Mouse (Mus musculus) frontal cortex, adult 2 months (tissue): ENCODE measurements around the gene Gm43720. TPM values are rescaled to one million over a fixed set of nuclear protein-coding genes. Genes with fewer than 3 reads are reported as not detected.

Source experiments
- DNase-seq, 2 experiments: peaks; one replicate each; pipeline ENCODE4 v3.0.0; 2022; ENCODE audit warnings: low spot score in 1 of 2; ENCODE audit errors: extremely low spot score in 1 of 2
- polyA plus RNA-seq: library from polyadenylated mRNA; depleted of rRNA; stranded (reverse); fragments of >200 nt; gene quantifications from 2 replicates; pipeline ENCODE4 v1.2.3, GENCODE M21; 2012; rRNA removed

The Gm43720 gene
- polyA plus RNA-seq: 0.14 TPM in 1 of 2 replicates, not detected in the other

DNA sequence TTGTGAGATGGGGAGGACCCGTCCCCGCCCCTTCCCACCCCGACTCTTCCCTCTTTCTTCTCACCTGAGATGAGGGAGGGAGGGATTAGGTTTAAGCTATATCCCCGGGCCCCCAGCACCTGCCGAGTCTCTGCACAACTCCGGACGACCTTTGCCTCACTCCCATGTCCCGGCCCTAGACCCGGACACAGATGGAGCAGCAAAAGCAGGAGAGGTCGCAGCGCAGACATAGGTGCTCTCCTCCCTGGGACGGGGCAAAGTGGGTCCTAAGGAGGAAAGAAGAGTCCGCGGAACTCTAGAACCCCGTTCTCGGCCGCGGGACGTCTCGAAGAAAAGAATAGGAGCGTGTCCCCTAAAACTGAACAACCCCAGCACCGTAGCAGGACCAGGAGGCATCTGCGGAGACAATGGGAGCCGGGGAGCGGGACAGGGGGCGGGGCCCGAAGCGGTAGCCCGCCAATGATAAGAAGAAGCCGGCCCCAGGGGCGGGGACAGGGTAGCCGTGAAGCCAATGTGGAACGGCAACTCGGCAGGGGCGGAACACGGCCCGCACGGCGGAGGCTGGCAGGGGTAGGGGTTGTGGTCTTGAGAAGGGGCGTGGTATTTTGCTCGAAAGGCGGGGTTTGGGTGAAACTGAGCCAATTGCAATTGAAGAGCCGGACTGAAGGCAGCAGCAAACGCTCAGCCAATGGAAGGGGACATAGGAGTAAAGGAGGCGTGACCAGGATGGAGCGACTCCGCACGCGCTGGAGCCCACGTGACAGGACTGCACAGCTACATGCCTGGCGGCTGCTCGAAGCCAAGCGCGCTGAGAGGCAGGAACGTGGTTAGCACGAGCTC is at the start of gene Gm43720, which contains the start of the genes Gpc2 and Stag3:
Gene Gm43720 (minus strand): TSS at position 374 of the 840 bp plus-strand sequence.
Gene Gpc2 (minus strand): TSS at position 421 of the 840 bp plus-strand sequence.
Gene Stag3 (plus strand): TSS at position 656 of the 840 bp plus-strand sequence.
- DNase-seq: peak; percentile 53 to 74

DNA sequence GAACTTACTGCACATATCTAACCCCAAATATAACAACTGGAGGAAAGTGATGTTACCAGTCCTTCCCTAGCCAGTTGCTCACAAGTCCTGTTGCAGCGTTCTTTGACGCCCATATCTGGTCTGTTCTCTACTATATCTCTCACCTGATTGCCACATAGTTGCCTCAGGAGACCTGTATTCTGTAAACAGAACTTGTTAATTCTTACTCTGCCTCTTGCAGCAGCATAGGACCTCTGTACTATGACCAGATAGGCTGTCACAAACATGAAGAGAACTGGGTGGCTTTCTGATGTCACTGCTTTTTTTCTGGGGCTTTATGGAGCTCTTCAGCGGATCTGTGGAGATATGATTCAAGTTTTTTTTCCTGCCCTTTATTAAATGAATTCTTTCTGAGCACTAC is 33.0 kb upstream of the Gm43720 start:
- DNase-seq: no peak

DNA sequence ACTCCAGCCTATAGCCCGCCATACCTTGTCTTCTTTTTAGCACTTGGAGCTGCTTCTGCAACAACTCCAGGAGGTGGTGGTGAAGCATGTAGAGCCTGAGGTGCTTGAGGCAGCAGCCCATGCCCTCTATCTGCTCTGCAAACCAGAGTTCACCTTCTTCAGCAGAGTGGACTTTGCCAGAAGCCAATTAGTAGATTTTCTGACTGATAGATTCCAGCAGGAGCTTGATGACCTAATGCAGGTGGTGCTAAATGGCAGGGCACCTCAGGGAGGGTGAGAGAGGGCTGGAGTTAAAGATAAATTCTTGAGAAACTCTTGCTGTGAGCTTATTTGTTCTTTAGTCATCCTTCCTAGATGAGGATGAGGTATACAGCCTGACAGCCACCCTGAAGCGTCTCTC is 19.9 kb upstream of the Gm43720 start:
- no peak for DNase-seq

DNA sequence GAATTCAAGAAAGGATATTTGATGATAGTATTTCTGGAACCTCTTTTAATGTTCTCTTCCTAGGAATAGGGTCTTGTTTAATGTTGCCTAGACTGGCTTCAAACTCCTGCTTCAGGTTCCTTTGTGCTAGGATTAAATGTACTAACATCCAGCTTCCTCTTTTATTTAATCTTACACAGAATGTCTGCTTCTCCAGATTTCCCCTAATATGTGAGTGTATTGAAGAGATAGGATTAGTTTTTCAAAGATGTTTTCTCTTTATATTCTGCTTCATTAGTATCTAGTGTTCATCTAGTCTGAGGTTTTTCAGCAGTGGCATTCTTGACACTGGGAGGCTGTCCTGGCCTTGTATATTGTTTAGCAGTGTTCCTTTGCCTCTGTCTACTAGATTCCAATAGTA is 14.4 kb upstream of the Gm43720 start:
- no peak for DNase-seq

DNA sequence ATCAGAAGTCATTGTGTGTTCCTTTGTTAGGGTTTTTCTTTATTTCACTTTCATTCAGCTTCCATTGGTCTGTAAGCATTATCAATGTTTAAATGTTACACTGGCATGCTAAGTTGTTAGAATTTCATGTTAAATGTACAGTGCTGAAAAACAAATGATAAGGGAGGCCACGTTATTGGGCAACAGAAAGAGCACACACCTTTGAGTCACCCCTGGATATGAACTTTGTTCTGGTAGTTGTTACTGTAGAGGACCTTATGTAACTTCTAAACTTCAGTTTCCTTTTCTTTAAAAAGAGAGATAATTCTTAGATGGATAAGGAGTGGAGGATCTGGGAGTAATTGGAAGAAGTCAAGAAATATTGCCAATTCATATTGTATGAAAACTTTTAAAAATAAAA is 11.9 kb upstream of the Gm43720 start:
- no peak for DNase-seq

DNA sequence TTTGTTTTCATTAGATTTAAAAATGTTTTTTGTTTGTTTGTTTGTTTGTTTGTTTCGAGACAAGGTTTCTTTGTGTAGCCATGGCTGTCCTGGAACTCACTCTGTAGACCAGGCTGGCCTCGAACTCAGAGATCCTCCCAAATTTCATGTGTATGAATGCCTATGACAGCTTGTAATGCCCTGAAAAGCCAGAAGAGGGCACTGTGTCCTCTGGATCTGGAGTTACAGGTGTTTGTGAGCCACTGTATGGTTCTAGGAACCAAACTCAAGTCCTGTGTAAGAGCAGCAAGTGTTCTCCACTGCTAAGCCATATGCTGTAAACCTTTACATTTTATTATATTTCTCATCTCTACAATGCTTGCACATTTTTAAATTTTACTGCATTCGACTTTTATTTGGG is 8.1 kb upstream of the Gm43720 start:
- no peak for DNase-seq

DNA sequence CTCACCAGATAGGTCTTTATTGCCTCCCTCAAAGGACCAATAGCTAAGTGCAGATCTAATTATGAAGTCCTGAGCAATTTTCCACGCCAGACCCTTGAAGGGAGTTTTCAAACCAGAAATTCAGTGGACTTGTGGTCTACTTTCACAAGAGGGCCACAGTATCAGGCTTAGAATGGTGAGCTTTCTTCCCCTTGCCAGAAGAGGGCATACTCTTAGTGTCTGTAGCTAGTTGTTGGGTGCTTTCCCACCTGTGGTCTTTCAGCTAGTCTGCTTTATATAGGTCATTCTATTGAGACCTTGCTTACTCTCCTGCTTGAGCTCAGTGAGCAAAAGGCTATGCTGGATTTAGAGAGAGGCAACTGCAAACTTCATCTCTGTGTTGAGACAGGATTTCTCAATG is 3.8 kb upstream of the Gm43720 start:
- DNase-seq: no peak

DNA sequence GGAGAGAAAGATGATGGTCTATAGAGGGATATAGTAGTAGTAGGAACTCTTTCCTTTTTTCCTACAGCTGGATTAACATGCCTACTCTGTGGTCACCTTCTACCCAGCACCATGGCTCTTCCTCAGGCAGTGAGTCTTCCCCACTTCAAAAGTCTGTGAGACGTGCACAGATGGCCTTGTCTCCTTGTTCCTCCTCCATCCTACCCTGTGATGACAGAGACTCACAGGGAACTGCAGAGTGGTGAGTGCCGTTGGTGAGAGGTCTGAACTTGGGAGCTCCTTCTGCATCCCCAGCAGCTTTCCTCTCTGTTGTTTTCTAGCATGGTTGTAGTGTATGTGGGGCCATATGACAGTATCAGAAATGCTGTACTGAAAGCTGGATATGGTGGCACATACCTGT is 2.0 kb upstream of the Gm43720 start:
- no peak for DNase-seq

DNA sequence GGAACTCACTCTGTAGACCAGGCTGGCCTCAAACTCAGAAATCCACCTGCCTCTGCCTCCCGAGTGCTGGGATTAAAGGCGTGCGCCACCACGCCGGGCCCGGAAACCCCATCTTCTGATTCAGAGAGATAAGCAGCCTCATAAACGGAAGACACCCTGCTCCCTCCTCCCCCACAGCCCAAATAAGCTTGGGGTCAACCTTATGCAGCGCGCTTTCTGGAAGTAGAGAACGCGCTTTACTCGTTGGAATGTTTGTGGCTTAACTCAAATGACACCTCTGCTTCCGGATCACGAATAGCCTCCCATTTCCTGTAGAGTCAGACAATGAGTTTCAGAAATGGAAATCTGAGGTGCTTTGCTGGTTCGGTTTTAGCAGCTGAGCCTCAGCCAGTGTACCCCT is 1.1 kb upstream of the Gm43720 start:
- DNase-seq: no peak

DNA sequence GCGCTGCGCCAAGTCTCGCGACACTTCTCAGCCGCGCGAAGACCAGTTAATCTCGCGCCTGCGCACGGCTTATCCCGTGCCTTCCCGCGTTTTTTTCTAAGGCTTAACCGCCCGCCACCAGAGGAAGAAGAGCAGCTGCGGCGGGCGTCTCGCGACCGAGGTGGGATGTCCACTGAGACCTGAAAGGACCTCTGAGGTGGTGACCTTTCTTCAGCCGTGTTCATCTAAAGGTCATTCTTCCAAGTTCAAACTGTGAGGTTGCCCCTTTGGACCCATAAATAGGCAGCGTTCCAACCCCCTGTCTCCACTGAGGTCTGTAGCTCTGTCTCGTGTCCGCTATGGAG is 639 bp upstream of the Gm43720 start:
- DNase-seq: no peak

DNA sequence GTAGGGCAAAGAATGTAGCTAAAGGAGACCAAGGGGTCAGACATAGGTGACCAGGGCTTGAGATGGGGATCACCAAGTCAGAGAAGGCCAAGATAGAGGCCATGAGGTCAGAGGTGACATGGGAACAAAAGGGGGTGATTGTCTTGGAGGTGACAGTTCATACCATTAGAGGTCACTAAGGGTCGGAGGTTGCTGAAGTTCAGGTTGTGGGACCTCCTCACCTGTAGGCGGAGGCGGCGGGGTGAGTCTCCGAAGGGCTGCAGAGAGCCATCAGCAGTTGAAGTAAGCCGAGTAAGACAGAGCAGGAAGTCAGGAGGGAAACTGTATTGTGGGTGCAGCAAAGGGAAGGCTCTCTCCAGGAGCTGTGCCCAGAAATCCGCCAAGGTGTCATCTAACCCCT is 1.8 kb downstream of the Gm43720 start:
- DNase-seq: no peak

DNA sequence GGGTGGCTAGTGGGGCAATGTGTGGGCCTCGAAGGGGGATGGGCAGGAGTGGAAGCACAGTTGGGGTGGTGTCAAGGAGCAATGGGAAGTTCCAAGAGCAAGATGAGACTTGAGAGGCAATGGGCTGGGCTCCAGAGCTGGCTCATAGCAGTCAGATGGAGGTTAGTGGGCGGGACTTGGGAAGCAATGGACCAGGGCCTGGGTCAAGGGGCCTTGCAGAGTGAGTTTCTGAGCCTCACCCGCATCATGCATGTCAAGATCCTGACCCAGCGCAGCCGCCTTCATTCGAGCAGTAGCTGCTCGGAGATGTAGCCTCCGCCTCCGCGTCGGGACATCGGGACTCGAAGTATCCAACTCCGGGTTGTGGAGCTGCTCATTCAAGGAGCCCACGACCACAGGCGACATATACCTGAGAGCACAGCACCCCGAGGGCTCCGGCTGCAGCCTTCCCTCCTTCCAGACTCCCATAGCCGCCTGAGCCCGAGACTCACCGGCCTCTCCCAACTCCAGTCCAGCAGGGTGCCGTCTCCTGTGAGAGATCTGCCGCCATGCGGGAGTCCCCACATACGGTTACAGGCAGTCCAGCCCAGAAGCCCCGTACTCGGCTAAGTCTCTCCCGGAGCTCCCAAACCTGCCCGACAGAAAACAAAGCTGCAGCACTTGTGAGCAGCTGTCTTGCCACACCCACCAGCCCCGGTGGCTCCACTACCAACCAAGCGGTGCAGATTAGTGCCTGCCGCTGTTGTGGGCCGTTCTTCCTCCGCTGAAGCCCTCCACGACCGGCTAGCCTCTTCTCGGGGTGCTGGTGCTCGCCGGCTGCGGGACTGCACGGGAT is 4.3 kb downstream of the Gm43720 start:
- no peak for DNase-seq

DNA sequence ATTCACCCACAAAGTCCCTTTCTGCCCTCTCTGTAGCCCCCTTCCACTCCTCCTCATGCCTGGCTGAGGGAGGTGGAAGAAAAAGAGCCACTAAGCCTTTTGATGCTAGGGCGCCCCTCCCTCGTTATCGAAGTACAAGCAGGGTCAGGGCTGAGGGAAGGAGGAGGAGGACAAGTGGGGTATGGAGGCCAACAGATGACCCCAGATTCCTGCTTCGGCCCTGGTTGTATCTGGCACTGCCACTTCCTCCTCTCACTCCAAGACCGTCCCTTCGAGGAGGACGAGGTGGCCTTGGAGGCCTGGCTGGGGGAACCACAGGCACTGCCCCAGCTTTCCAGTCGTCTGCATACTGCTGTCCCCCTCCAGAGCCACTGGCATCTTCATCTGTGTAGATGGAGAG is 5.6 kb downstream of the Gm43720 start:
- no peak for DNase-seq

DNA sequence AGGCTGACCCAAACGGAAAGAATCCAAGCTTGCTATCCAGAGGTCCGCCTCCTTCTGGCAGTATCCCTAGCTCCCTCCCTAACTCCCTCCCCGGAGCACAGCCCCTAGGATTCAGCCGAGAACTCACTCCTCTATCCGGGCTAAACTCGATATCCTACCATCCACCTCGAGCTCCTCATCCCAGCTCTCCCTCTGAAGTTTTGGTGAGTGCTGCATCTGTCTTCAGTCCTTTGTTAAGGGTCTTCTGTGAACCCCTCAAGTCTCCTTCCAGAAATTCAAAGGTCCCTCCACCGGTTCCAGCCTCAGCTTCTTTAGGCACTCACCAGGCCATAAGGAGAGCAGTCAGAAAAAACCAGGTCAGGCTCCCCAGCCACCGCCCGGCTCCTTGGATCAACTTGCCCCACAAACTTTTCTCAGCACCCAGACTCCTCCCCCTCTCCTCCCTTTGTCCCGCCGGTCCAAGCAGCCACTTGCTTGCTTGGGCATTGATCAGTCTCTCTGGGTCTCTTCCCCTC is 7.3 kb downstream of the Gm43720 start, which contains the start of gene Gal3st4:
Gene Gal3st4 (minus strand): TSS at position 432 of the 515 bp plus-strand sequence.
- no peak for DNase-seq

DNA sequence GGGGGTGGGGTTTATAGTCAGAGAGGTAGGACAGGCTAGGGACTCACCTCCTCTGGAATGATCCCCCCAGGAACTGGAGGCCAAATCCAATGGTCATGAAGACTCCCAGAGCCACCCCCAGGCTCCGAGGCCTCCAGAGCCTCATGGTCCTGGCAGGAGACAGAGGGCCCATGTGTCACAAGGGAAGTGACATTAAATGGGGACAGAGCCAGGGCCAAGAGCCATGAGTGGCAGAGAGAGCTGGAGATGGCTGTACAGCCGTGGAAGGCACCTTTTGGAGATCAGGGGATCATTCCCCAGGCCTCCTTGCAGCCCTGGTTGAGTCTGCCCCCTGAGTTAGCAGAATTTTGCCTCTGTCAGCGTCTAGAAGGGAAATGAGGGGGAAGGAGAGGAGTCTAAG is 8.5 kb downstream of the Gm43720 start:
- DNase-seq: no peak

DNA sequence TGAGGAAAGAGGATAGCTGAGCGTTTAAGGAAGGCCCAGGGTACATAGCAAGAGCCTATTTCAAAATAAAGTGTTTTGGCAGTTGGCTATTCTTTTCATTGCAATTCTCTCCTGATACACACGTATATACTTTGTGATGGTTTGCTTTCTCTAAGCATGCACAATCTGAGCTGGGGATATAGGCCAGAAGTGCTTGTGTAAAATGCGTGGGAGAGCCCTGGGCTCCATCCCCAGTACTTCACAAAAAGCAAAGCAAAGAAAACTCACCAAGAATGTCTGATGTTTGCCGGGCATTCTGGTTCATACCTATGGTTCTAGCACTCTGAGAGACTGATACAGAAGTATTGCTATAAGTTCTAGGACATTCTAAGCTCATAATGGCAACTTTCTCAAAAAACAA is 10.8 kb downstream of the Gm43720 start:
- DNase-seq: no peak

DNA sequence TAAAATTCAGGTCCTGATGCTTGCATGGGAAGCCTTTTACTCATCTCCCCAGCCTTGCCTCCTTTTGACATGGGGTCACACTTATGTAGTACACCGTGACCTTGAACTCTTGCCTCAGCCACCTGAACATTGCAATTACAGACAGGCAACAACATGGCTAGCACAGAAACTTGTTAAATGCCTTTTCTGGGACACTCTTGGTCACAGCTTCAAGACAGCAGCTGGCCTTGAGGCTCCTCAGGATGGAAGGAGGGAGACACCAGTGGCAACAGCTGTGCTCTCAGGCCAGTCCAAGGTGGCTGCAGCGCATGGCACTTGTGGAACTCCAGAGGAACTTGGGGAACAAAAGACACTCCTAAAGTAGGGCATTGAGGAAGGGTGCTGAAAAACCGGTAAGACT is 12.6 kb downstream of the Gm43720 start:
- no peak for DNase-seq

DNA sequence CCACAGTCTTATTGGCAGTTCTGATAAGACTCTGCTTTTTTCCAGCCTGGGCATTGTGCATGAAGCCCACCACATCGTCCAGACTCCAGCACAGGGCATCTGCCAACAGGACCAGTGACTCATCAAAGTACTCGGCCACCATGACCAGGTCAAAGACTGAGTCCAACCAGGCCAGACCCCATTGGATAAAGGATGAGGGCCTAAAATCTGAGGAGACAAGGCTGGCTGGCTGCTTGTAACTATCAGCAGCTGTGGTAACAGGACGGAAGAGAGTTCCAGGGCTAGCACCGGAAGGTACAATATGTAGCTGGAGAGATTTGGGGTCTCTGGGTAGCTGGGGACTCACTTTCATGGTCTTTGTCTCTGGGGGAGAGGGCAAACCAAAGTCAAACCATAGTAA is 14.0 kb downstream of the Gm43720 start:
- no peak for DNase-seq

DNA sequence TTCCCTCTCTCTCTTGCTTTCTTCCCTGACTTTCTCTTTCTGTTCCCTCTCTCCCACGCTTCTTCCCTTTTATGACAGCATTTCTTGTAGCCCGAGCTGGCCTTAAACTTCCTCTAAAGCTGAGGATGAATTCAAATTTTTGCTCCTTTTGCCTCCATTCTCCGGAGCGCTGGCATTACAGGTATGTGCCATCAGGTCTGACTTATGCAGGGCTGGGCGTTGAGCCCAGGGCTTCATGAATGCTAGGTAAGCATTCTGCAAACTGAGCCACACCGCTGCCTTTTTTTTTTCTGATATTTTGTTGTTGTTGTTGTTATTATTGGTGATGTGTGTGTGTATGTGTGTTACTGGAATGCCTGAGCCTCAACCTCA is 15.6 kb downstream of the Gm43720 start:
- no peak for DNase-seq

DNA sequence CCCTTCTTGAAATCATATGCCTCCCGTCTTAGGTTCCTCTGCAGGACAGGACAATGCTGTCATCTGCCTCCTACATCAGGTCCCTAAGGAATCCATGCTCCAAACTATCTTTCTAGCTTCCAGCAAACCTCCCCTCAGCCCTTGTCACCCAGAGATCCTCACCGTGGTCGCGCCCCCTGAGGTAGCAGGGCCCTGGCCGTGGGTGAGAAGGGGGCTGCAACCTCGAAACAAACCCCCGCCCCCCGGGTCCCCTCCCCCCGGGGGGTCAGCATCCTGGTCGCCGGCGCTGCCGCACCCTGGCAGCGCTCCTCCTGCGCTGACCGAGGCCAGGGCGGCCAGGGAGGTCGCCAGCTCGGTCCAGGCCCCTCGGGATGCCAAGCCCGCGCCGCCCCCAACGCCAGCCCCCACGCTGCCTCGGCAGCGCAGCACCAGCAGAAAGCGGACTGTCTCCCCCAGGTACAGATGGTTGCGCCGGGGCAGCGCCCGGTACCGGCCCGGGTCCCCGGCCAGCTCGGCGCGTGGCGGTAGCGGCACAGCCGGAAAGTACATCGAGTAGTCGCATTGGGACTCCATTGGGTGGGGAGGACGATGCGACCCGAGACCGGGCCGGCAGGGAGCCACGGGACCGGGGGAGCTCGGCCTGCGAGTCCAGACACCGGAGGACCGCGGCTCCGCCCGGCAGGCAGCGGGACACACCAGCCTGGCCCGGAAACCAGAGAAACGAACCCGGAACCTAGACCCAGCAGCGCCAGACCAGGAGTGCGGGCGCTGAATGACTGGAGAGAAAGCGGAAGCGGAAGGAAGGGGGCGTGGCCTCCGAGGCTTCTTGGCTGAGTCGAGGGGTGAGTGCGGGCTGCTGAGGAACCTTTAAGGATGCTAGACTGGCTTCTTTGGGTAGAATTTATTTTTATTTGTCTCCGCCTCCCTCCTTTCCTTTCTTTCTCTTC is 16.2 kb downstream of the Gm43720 start, which contains the start of gene BC037034:
Gene BC037034 (minus strand): TSS at position 774 of the 947 bp plus-strand sequence.
- peak; percentile 82 to 93 for DNase-seq
